Mouse (Mus musculus) ovary, adult 18-20 months (tissue): ENCODE data around the gene Sergef.

Source experiments
- DNase-seq: peaks from one replicate; pipeline ENCODE4 v3.0.0; 2022; ENCODE audit warnings: low spot score, mixed read lengths

Gene Sergef

DNA sequence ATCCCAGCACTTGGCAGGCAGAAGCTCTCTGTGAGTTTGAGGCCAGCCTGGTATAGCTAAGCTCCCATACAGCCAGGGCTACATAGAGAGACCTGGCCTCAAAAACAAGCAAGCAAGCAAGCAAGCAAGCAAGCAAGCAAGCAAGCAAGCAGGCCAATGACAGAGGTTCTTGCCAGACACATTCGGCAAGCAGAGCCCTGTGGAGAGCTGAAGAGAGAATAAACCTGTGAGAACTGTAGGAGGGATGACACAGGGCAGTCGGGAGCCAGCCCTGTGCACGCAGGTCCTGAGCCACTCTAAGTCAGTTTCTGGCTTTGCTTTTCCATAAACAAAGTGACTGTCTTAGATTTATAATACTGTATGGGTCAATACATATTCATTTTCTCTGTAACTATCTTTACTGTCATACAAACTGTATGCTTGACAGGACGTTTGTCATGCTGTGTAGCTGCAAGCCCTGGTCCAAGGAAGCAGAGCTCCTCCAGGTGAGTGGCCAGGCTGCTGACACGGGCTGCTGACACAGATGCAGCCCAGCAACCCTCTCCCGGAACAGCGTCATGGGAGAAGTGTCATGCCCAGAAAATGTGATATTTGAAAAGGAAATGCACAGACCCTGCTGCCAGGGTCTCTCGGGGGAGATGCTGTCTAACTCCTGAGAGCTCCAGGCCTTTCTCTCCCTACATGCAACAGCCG, 192.0 kb downstream of the Sergef start:
- no peak for DNase-seq

DNA sequence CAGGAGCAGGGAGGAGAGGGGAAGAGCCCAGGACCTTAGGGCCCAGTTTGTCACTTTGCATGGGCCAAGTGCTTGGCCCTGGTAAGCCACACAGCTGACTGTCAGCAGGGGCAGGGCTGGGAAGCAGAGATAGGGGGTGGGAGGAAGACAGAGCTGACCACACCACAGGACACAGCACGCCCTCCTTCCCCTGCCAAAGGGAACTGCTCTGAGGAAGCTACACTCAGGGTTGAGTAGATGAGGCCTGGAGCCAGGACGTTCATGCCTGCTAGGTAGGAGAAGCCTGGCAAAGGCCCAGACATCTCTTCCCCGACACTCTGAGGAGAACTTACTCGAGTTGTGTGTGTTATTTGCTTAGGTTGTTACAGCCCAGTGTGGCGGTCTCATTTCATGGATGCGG, 193.7 kb downstream of the Sergef start:
- no peak for DNase-seq

DNA sequence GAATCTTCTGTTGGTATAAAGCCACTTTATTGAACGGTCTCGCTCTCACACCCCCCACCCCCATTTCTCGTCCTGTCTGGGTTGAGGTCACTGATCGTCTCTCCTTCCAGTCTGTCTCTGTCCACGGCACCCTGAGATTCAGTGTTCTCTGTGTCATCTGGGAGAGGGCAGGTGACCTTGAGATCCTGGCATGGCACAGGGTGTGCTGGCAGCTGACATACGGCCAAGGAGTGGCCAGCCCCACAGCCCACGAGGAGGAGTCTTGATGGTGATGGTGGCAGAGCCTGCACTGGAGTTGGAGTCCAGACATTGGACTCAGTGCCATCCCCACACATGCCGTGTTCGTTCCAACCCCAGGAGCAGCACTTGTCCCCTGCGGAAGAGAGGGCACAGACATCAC, 196.4 kb downstream of the Sergef start:
- DNase-seq: no peak

- no peak for DNase-seq
These were observed 201.0 kb downstream of the Sergef start for GRCm38 (mm10) chr7:46438537-46439141.

GRCm38 (mm10) chr7:46435833-46436232, 203.8 kb downstream of the Sergef start:
- no peak for DNase-seq

DNA sequence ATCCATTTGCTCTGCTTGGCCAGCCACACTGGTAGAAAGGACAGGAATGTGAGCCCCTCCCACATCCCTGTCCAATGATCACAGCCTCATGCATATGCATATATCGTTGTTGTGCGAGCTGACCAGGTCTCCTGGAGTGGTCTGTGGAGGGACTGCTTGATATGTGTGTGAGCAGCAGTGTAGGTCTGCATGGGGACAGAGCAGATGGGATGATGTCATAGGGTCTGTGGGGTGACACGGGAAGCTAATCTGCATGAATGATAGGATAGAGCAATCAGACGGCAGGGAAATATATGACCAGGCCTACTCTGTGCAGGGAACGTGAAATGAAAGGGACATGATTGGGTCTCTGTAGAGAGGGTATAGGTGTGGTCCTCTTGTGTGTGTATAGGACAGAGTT, 205.7 kb downstream of the Sergef start:
- DNase-seq: no peak

GRCm38 (mm10) chr7:46425012-46425411, 214.6 kb downstream of the Sergef start:
- no peak for DNase-seq

DNA sequence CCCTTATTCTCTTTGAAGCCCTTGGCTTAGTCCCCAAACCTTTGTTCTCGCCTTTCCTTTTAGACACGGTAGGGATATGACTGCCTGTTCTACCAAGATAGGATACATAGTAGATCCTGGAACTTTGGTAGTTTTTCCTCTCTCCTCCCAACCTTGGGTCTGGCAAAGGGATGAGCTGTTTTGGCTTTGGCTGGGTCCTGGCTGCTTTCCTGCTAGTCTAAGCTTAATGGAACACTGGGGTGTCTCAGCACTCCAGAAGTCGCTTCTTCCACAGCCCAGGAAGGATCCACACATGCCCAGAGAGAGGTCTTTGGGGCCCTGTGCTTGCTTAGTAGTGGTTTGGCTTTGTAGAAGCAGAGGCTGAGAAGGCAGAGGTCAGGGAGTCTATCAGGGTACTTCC, 215.7 kb downstream of the Sergef start:
- no peak for DNase-seq

DNA sequence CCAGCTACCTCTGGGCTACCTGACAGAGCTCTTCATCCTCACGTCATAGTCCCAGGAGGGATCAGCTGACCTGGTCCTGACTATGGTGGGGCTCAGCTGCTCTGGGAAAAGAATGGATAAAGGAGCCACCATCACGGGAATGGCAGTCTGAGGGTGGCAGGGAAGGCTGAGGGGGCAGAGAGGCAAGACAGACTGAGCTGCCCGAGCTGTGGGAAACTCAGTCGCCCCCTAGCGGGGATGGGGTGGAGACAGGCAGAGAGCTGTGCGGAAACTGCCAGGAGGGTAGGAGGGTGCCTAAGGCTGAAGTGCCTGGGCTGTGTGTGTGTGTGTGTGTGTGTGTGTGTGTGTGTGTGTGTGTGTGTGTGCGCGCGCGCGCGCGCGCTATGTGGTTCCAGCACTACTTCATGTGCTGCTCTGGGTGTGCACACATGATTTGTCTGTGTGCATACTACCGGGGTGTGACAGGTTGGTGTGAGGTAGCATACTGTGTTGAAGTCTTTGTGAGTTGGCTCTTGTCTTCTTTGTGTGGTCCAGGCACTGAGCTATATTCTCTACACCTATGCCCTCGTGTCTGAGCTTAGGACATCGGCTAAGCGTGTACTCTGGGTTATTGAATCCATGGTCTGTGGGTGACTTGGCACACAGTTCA, 216.7 kb downstream of the Sergef start:
- no peak for DNase-seq

DNA sequence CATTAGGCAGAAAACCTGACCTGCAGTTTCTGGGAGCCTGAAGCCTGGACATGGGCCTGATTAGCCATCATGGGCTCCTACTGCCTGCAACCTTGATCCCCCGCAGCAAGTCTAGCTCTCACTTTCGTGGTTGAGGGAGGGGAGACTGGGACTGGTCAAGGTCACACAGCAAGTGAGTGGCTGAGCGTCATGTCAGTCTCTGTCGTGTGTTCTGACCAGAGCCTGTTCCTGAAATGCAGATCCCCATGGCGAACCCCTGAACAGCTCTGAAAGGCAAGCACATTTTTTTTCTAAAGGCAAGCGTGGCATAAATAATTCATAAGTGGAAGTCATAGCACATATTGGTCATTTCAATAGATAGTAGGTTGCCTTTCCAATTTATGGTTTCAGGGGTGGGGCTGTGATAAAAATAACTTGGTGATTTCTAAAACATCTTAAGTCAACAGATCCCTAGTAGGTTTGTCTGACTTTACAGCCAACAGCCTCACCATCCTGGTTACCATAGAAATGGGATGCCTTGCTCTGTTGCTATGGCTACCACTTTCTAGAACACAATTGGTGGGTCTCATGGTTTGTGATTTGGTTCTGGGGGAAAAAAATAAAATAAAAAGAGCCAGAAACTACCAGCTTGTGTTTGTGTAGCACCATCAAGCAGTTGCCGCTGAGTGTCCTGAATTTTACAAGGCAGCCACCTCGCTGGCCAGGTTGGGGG, 217.4 kb downstream of the Sergef start:
- DNase-seq: no peak

GRCm38 (mm10) chr7:46421535-46421934, 218.1 kb downstream of the Sergef start:
- DNase-seq: no peak

DNA sequence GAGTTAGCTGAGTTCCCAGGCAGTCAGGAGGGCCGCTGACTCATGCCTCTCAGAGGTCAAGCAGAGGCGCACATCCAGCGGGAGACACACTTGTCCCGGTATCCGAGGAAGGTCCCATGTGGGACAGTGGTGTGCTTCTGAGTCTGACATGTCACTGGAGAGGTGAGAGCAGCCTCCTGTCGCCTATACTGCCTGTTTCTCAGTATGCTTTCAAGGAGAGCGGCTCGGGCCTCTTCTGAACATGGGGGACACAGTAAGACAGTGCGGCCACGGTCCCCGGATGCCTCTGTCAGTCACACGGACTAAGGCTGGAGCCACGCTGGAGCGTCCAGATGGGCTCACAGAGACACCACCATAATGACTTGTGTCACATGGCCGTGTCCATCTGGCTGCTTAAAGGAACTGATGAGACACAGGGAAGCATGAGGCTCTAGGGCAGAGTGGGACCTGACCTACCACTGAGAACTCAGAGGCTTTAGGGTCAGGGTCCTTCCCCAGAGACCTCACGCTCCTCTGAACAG, 221.4 kb downstream of the Sergef start:
- no peak for DNase-seq

- no peak for DNase-seq
These were observed 222.1 kb downstream of the Sergef start for GRCm38 (mm10) chr7:46417467-46417866.

- DNase-seq: no peak
These were observed 223.7 kb downstream of the Sergef start for GRCm38 (mm10) chr7:46415818-46416425.

GRCm38 (mm10) chr7:46413959-46414725, 225.5 kb downstream of the Sergef start:
- no peak for DNase-seq

DNA sequence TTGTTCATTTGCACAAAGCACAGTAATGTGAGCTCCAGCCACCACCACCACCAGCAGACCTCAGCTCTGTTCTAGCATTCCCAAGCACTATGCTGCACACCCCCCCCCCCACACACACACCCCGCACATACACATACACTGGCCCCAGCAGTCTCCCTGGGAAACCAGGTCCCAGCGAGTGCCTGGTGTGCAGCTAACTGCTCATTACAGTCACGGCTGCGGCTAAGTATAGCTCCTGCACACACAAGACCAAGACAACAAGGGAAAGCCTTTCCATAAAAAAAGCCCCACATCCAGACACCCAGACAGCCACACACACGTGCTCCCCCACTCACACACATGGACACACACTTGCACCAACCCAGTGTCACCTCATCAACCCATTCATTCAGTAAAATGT, 226.8 kb downstream of the Sergef start:
- no peak for DNase-seq

DNA sequence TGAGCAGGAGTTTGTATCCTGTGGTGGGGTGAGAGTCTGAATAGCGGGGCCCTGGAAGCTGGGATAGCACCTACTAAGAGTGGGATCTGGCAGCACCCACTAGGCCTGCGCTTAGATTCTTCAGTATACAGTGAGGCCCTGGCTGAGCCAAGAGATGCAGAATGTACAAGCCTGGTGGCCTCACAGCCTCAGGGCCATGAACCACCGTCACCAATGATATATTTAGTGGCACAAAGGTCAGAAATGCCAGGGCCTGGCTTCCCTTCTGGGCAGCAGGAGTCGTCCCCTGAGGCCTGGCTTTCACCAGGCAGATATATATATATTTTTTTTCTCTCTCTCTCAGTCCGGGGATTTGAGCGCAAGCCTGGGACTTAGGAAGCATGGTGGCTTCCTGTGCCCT, 228.9 kb downstream of the Sergef start:
- DNase-seq: no peak

- DNase-seq: no peak
These were observed 230.3 kb downstream of the Sergef start for GRCm38 (mm10) chr7:46409204-46409789.

- DNase-seq: no peak
These were observed 231.0 kb downstream of the Sergef start for GRCm38 (mm10) chr7:46408606-46409005.

GRCm38 (mm10) chr7:46404756-46405155, 234.9 kb downstream of the Sergef start:
- DNase-seq: no peak
